Comparison of ENCODE assay signal across 11 mouse cellular contexts in the genomic region with DNA sequence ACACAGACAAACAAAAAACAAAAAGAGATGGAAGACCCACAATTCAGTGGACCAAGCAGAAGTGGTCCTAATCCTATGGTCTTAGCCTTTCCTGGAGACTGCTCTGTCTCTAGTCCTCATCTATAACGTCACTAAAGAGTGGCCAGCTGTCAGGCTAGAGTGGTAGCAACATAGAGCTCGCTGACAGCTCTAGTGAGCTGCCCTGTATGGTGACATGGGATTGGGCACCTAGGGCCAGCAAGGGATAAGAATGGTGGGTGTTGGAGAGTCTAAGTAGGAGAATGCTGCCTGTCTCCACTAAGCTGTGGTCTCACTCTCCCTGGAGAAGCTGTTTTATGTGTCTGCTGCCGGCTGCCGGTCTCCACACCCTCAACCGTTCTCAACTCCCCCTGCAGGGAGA. TPM values are rescaled to one million over a fixed set of nuclear protein-coding genes. Genes with fewer than 3 reads are reported as not detected.
DNase-seq lines count a peak whose midpoint lies in the region; ATAC-seq and TF ChIP-seq lines count a peak whose summit lies in the region.
"Had no signal": no experiment of that assay in that cellular context is flagged by ENCODE, and none has a peak within 500 bp of the region (broad histone marks: within the 10 kb centered on the region; RNA-seq: fewer than 3 reads in every experiment).

No protein-coding gene starts in this region.

- intact Hi-C loops in heart, postnatal 25 days (cut with DNase I), result no loop called here

- no peaks in the 10 kb centered on the region for H3K9me3 ChIP-seq in heart, embryonic 12.5 days (replicated peaks)
- no peaks in the 10 kb centered on the region for H3K9me3 ChIP-seq in stomach, embryonic 14.5 days (ENCODE audit: control insufficient read depth, low read depth, low read length)
- no peaks in the 10 kb centered on the region for H3K9me3 ChIP-seq in stomach, postnatal 0 days (ENCODE audit: control insufficient read depth, low read length)
- no peaks in the 10 kb centered on the region for H3K9me3 ChIP-seq in limb, embryonic 15.5 days

- H3K9ac ChIP-seq in heart, embryonic 12.5 days, result 0 out of 2 replicates have a peak overlapping the region, but pooled peaks have one; percentile 1
- H3K9ac ChIP-seq in stomach, embryonic 14.5 days (replicated peaks; ENCODE audit: low read depth, low read length), result no peak overlapping the region
- no peak overlapping the region for H3K9ac ChIP-seq in stomach, postnatal 0 days (ENCODE audit: low read length)
- H3K9ac ChIP-seq in limb, embryonic 15.5 days, result no peak overlapping the region

- DNase-seq in heart, postnatal 25 days (ENCODE audit: low spot score), result no peak
- DNase-seq in stomach, postnatal 0 days (ENCODE audit: low spot score), result no peak
- no peak for DNase-seq in embryo, embryonic 9.5 days (ENCODE audit: extremely low spot score)
- no peak for DNase-seq in c-Kit-positive CD71-positive TER-119-positive erythroid progenitor cells, embryonic 14.5 days (ENCODE audit: low spot score)
- DNase-seq in layer of hippocampus, postnatal 36 days, result no peak
- DNase-seq: adrenal gland, postnatal 36 days had no signal

- H3K36me3 ChIP-seq in heart, embryonic 12.5 days, result no peaks in the 10 kb centered on the region
- no peaks in the 10 kb centered on the region for H3K36me3 ChIP-seq in stomach, embryonic 14.5 days (ENCODE audit: control insufficient read depth, insufficient read depth, low read length)
- H3K36me3 ChIP-seq in stomach, postnatal 0 days (ENCODE audit: control insufficient read depth, insufficient read depth, low read length), result no peaks in the 10 kb centered on the region
- 0 out of 2 replicates have a peak, but pooled peaks cover 5% of the 10 kb centered on the region for H3K36me3 ChIP-seq in limb, embryonic 15.5 days

- peak overlapping the region; percentile 8; the same call in 1 of the 2 replicates for H3K4me3 ChIP-seq in heart, embryonic 12.5 days
- no peak overlapping the region for H3K4me3 ChIP-seq in stomach, embryonic 14.5 days (ENCODE audit: low read depth, low read length)
- no peak overlapping the region for H3K4me3 ChIP-seq in stomach, postnatal 0 days (ENCODE audit: low read depth, low read length)
- H3K4me3 ChIP-seq in limb, embryonic 15.5 days, result no peak overlapping the region

- no peak for TF ChIP-seq EP300 in stomach, postnatal 0 days (optimal IDR thresholded peaks at IDR 0.05)

- no peak for TF ChIP-seq CTCF in stomach, postnatal 0 days (IDR thresholded peaks at IDR 0.05; ENCODE audit: low read depth)

- H3K27me3 ChIP-seq in heart, embryonic 12.5 days (replicated peaks), result no peaks in the 10 kb centered on the region
- H3K27me3 ChIP-seq in stomach, embryonic 14.5 days (ENCODE audit: control insufficient read depth, insufficient read depth, low read length), result no peaks in the 10 kb centered on the region
- no peaks in the 10 kb centered on the region for H3K27me3 ChIP-seq in stomach, postnatal 0 days (ENCODE audit: control insufficient read depth, insufficient read depth, low read length)
- H3K27me3 ChIP-seq in limb, embryonic 15.5 days, result no peaks in the 10 kb centered on the region

- H3K27ac ChIP-seq in heart, embryonic 12.5 days (ENCODE audit: poor library complexity, severe bottlenecking), result no peak overlapping the region
- H3K27ac ChIP-seq in stomach, embryonic 14.5 days (ENCODE audit: low read length), result no peak overlapping the region
- no peak overlapping the region for H3K27ac ChIP-seq in stomach, postnatal 0 days (replicated peaks)
- no peak overlapping the region for H3K27ac ChIP-seq in limb, embryonic 15.5 days

- peak overlapping the region; percentile 51 for H3K4me2 ChIP-seq in heart, embryonic 12.5 days
- H3K4me2 ChIP-seq in stomach, embryonic 14.5 days (replicated peaks; ENCODE audit: low read depth, low read length), result peak overlapping the region; percentile 5; the same call in 1 of the 2 replicates
- no peak overlapping the region for H3K4me2 ChIP-seq in stomach, postnatal 0 days (replicated peaks; ENCODE audit: low read depth)
- peak overlapping the region; percentile 31 for H3K4me2 ChIP-seq in limb, embryonic 15.5 days

- WGBS in heart, embryonic 12.5 days, result 24% methylated on average over 5 of the region's 5 CpGs
- WGBS in stomach, embryonic 14.5 days, result 20% methylated on average over 5 of the region's 5 CpGs
- WGBS in stomach, postnatal 0 days, result 22% methylated on average over 5 of the region's 5 CpGs
- 25% methylated on average over 5 of the region's 5 CpGs for WGBS in limb, embryonic 15.5 days

- no peak; the same call in 1 of the 2 replicates for ATAC-seq in heart, embryonic 12.5 days (ENCODE audit: insufficient number of reproducible peaks, low FRiP score)
- no peak for ATAC-seq in stomach, embryonic 14.5 days (ENCODE audit: insufficient number of reproducible peaks, insufficient read depth, low FRiP score, low read depth)
- no peak for ATAC-seq in stomach, postnatal 0 days (ENCODE audit: low FRiP score, low TSS enrichment)
- ATAC-seq in limb, embryonic 15.5 days (ENCODE audit: insufficient number of reproducible peaks, low FRiP score, low TSS enrichment, low read depth), result no peak
- ATAC-seq: inflammation-experienced regulatory T-cells, adult 6 months had no signal

- peaks cover 15% of the 10 kb centered on the region for H3K4me1 ChIP-seq in heart, embryonic 12.5 days (replicated peaks)
- H3K4me1 ChIP-seq in stomach, embryonic 14.5 days (ENCODE audit: control insufficient read depth, insufficient read depth, low read length), result peaks cover 10% of the 10 kb centered on the region; the same call in 1 of the 2 replicates
- H3K4me1 ChIP-seq in stomach, postnatal 0 days (replicated peaks; ENCODE audit: control insufficient read depth, insufficient read depth), result no peaks in the 10 kb centered on the region
- H3K4me1 ChIP-seq in limb, embryonic 15.5 days, result peaks cover 8% of the 10 kb centered on the region

RNA-seq across cellular contexts. Expression of a gene that starts 5.9 kb away (rescaled TPM):
- polyA plus RNA-seq in heart, embryonic 12.5 days (2016; fragmentation: Nextera tagmentation; extraction: Ambion mirVana), result 0.35 and 0.66 TPM in 2 replicates
- total RNA-seq in heart, postnatal 25 days (2021), result not detected
- polyA plus RNA-seq in stomach, embryonic 14.5 days (2014; fragmentation: Nextera tagmentation; extraction: Ambion mirVana), result 0.18 and 0.29 TPM in 2 replicates
- polyA plus RNA-seq in stomach, postnatal 0 days (2015; fragmentation: Nextera tagmentation; extraction: Ambion mirVana), result 0.08 and 0.11 TPM in 2 replicates
- 0.10 and 0.12 TPM in 2 replicates for polyA plus RNA-seq in limb, embryonic 15.5 days (2015; fragmentation: Nextera tagmentation; extraction: Ambion mirVana)
- not detected for total RNA-seq in layer of hippocampus, postnatal 36 days (2021)
- total RNA-seq: adrenal gland, postnatal 36 days; left cerebral cortex, postnatal 25 days had no signal
- polyA plus RNA-seq: inflammation-experienced regulatory T-cells, adult 6 months had no signal

RNA-seq across cellular contexts. Expression of a gene that starts 18.2 kb away (rescaled TPM):
- polyA plus RNA-seq in heart, embryonic 12.5 days (2016; fragmentation: Nextera tagmentation; extraction: Ambion mirVana), result 3.8 and 4.9 TPM in 2 replicates
- under 1 TPM; 0.31 to 0.87 TPM for total RNA-seq in heart, postnatal 25 days (2021)
- polyA plus RNA-seq in stomach, embryonic 14.5 days (2014; fragmentation: Nextera tagmentation; extraction: Ambion mirVana), result 16.1 and 16.6 TPM in 2 replicates
- polyA plus RNA-seq in stomach, postnatal 0 days (2015; fragmentation: Nextera tagmentation; extraction: Ambion mirVana), result 2.1 and 2.9 TPM in 2 replicates
- polyA plus RNA-seq in limb, embryonic 15.5 days (2015; fragmentation: Nextera tagmentation; extraction: Ambion mirVana), result 5.5 and 8.4 TPM in 2 replicates
- total RNA-seq in layer of hippocampus, postnatal 36 days (2021), result 100 to 1,000 TPM; 608 to 622 TPM
- polyA plus RNA-seq: inflammation-experienced regulatory T-cells, adult 6 months had no signal

RNA-seq across cellular contexts. Expression of a gene that starts 40.7 kb away (rescaled TPM):
- not detected in 2 replicates for polyA plus RNA-seq in heart, embryonic 12.5 days (2016; fragmentation: Nextera tagmentation; extraction: Ambion mirVana)
- not detected for total RNA-seq in heart, postnatal 25 days (2021)
- not detected in 2 replicates for polyA plus RNA-seq in stomach, embryonic 14.5 days (2014; fragmentation: Nextera tagmentation; extraction: Ambion mirVana)
- 0.23 and 0.24 TPM in 2 replicates for polyA plus RNA-seq in stomach, postnatal 0 days (2015; fragmentation: Nextera tagmentation; extraction: Ambion mirVana)
- polyA plus RNA-seq in limb, embryonic 15.5 days (2015; fragmentation: Nextera tagmentation; extraction: Ambion mirVana), result not detected in 2 replicates
- total RNA-seq in layer of hippocampus, postnatal 36 days (2021), result 100 to 1,000 TPM in 1 of 2 experiments, 10 to 100 TPM in 1; 98.3 to 115 TPM
- polyA plus RNA-seq: inflammation-experienced regulatory T-cells, adult 6 months had no signal

RNA-seq across cellular contexts. Expression of a gene that starts 45.9 kb away (rescaled TPM):
- 40.5 and 44.6 TPM in 2 replicates for polyA plus RNA-seq in heart, embryonic 12.5 days (2016; fragmentation: Nextera tagmentation; extraction: Ambion mirVana)
- 10 to 100 TPM; 32.0 to 33.3 TPM for total RNA-seq in heart, postnatal 25 days (2021)
- polyA plus RNA-seq in stomach, embryonic 14.5 days (2014; fragmentation: Nextera tagmentation; extraction: Ambion mirVana), result 68.6 and 72.4 TPM in 2 replicates
- polyA plus RNA-seq in stomach, postnatal 0 days (2015; fragmentation: Nextera tagmentation; extraction: Ambion mirVana), result 83.1 and 88.9 TPM in 2 replicates
- polyA plus RNA-seq in limb, embryonic 15.5 days (2015; fragmentation: Nextera tagmentation; extraction: Ambion mirVana), result 56.6 and 62.5 TPM in 2 replicates
- 10 to 100 TPM; 32.8 to 38.9 TPM for total RNA-seq in layer of hippocampus, postnatal 36 days (2021)

RNA-seq across cellular contexts. Expression of a gene that starts 45.9 kb away (rescaled TPM):
- 9.8 and 9.9 TPM in 2 replicates for polyA plus RNA-seq in heart, embryonic 12.5 days (2016; fragmentation: Nextera tagmentation; extraction: Ambion mirVana)
- total RNA-seq in heart, postnatal 25 days (2021), result 1 to 10 TPM in 1 of 2 experiments, under 1 TPM in 1; 0.70 to 1.4 TPM
- polyA plus RNA-seq in stomach, embryonic 14.5 days (2014; fragmentation: Nextera tagmentation; extraction: Ambion mirVana), result 15.2 and 16.1 TPM in 2 replicates
- polyA plus RNA-seq in stomach, postnatal 0 days (2015; fragmentation: Nextera tagmentation; extraction: Ambion mirVana), result 6.2 and 6.3 TPM in 2 replicates
- polyA plus RNA-seq in limb, embryonic 15.5 days (2015; fragmentation: Nextera tagmentation; extraction: Ambion mirVana), result 22.9 and 25.0 TPM in 2 replicates
- under 1 TPM; 0.27 to 0.40 TPM for total RNA-seq in layer of hippocampus, postnatal 36 days (2021)
